Mouse (Mus musculus): ENCODE measurements around the gene Gabrb3. TPM values are rescaled to one million over a fixed set of nuclear protein-coding genes. Genes with fewer than 3 reads are reported as not detected.
"Not testable (repeated sequence)": the region's sequence is repeated elsewhere in the genome, so short reads cannot be mapped to it uniquely, and the experiment has no call there.

Gabrb3 gene
- total RNA-seq, 2 experiments from 2014 or later, result 1.5 to 2.3 TPM

DNA sequence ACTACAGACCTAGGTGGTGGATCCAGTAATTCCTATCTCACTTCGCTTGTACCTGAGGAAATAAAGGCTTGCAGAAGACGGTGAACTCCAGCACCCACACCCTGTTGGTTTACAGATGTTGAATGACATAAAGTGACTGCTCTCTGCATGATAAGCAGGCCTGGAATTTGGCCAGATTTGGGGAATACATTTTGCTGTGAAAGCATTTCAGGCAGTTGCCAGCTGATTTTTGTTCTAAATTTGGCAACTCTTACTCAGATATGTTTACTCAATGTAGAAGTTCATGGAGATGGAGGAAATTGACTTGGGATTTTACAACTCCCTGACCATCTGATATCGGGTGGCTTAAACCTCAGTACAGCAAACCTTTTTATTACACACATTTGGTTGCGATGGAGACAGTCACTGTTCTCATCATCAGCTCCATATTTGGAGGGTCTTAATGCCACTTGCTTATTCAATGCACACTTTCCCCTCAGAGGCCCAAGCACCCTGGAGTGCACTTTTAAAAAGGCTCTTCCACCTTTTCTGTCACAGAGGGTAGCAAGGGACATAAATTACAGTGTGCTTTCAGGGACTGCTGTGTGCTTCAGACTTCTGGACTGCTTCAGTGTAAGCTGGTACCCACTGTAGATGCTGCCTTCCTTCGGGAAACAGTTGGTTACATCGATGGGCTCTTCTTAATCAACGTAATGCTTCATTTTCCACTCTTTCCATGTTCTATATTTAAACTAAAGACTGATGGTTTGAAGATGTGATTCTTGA, 287.7 kb downstream of the Gabrb3 start:
- peak; percentile 35 for DNase-seq

- no peak for DNase-seq
Observed at GRCm38 (mm10) chr7:57711709-57712108, 292.2 kb downstream of the Gabrb3 start.

- DNase-seq, result peak; percentile 5
Observed at GRCm38 (mm10) chr7:57746836-57747235, 327.3 kb downstream of the Gabrb3 start.

- DNase-seq, result no peak
Observed at GRCm38 (mm10) chr7:57760466-57760865, 341.0 kb downstream of the Gabrb3 start.

DNA sequence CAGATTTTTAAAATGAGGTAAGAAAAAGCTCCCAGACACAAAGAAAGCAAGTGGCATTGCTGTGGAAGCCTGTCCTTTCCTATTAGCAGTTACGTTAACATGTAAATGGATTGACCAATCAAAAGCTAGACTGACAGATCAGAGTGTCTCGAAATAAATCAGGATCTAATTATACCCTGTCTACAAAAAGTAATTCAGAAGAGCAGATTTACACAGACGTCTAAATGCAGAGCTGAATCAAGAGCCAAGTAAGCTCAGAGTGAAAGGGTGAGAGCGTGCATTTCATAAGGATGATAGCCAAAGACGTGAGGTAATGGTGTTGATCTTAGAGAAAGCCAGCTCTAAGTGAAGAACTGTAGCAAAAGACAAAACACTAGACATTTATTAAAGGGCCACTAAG, 359.3 kb downstream of the Gabrb3 start:
- DNase-seq, result no peak

- not testable (repeated sequence) for DNase-seq
Observed at GRCm38 (mm10) chr7:57786102-57786501, 366.6 kb downstream of the Gabrb3 start.

GRCm38 (mm10) chr7:57787520-57787919, 368.0 kb downstream of the Gabrb3 start:
- no peak for DNase-seq

DNA sequence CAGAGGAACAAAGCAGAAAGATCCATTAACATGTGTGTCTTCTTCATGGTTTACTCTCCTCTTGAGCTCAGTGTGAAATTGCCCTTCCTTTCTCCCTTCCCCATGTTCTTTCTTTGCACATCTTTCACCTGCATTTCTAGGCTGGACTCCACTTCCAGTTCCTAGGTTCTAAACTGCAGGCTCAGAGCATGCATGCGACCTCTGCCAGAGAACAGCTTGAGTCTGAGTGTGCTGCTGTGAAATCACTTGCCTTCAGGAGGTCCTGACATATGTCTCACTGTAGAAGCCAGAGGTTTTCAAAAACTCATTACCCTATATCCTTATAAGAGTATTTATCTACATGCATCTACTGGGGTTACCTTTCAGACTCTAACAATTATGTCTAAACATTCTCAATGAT, 383.8 kb downstream of the Gabrb3 start:
- no peak for DNase-seq

DNA sequence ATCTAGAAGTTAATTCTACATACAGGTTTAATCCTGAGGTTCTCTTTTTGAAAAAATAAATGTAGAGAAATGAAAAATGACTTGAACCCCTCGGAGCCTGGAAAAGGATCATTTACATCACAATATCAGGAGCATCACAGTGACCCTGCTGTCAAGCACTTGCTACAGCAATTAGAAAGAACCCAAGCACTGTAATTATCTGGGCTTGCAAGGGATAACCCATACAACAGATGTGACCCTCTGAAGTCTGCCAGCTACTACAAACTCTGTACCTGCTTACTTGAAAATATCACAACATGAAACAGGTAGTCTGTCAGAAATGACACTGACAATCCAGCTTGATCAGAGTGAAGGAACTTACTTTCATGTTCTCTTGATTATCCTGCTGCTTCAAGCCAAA, 394.2 kb downstream of the Gabrb3 start:
- no peak for DNase-seq

- DNase-seq, result no peak
Observed at GRCm38 (mm10) chr7:57842383-57842896, 422.9 kb downstream of the Gabrb3 start.

GRCm38 (mm10) chr7:57867951-57868350, 448.5 kb downstream of the Gabrb3 start:
- DNase-seq, result no peak

Small RNA genes within 50 kb of the gene (microRNA-seq; reads per million reads assigned to microRNA genes)
- 0 reads per million in 2 experiments for gene Mir6389

Other genes starting within 250 kb of the Gabrb3 start
- gene Gabrg3, start 32.5 kb upstream of the Gabrb3 start, total RNA-seq (2021), result under 1 TPM; 0.23 to 0.48 TPM
- gene Gabra5, start 90.4 kb downstream of the Gabrb3 start, total RNA-seq (2021), result not detected